Mouse (Mus musculus): Measurements from ENCODE around the gene Ankrd24. TPM values are rescaled to one million over a fixed set of nuclear protein-coding genes. Genes with fewer than 3 reads are reported as not detected.

Gene Ankrd24
- total and polyA plus RNA-seq, 3 experiments: 9.8 to 16.3 (median 13.4) TPM

DNA sequence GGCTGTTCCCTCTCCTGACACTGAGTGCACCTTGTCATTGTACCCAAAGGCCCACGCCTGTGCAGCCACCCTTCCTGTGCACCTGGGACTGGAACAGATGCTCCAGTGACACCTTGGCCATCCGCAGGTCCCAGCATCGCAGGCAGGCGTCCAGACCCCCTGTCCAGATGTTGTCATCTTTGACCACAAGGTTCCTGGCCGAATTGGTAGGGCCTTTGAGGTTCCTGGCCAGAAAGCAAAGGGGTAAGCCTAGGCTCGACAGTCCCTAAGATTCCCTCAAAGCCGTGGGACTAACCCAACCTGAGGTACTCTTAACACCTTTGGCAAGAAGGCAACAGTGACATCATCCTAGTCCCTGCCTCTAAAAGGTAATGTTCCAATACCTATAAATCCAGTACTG, 35.7 kb upstream of the Ankrd24 start:
- H3K9me3 ChIP-seq (replicated peaks): no peaks in the 10 kb centered on the region
- H3K27me3 ChIP-seq (ENCODE audit: insufficient read depth, low read length): peaks cover 89% of the 10 kb centered on the region
- H3K4me3 ChIP-seq (ENCODE audit: low read depth, low read length): no peak overlapping the region
- peaks cover 32% of the 10 kb centered on the region for H3K4me1 ChIP-seq (ENCODE audit: insufficient read depth, low read depth, low read length)
- ATAC-seq (ENCODE audit: extremely low read depth, insufficient number of reproducible peaks, low FRiP score, poor library complexity, severe bottlenecking): no peak
- DNase-seq (ENCODE audit: low spot score): no peak
- TF ChIP-seq POLR2AphosphoS5 (IDR thresholded peaks at IDR 0.05; ENCODE audit: insufficient replicate concordance, low read depth, low read length) (no peak), GATA1 (IDR thresholded peaks at IDR 0.05; ENCODE audit: borderline replicate concordance, low read length) (no peak), TAL1 (conservative IDR thresholded peaks at IDR 0.05; ENCODE audit: low read depth, low read length) (no peak), CTCF (IDR thresholded peaks at IDR 0.05; ENCODE audit: low read depth, low read length) (no peak), GATA2 (IDR thresholded peaks at IDR 0.05; ENCODE audit: borderline replicate concordance, low read depth, low read length) (no peak)
- H3K36me3 ChIP-seq (replicated peaks): peaks cover 6% of the 10 kb centered on the region

DNA sequence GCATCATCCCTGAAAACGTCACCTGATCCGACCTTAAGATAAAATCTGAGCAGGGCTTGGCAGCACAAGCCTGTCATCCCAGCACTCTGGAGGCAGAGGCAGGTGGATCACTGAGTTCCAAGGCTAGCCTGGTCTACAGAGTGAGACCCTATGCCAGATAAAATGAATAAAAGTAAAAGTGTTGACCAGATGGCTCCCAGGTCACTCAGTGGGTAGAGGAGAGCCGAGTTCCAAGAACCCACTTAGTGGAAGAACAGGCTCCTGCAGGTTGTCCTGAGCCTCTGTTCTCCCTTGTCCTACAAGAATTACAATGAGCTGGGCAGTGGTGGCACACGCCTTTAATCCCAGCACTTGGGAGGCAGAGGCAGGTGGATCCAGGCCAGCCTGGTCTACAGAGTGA, 35.1 kb upstream of the Ankrd24 start:
- H3K36me3 ChIP-seq (replicated peaks): peaks cover 6% of the 10 kb centered on the region
- no peaks in the 10 kb centered on the region for H3K9me3 ChIP-seq (replicated peaks)
- TF ChIP-seq CTCF (IDR thresholded peaks at IDR 0.05; ENCODE audit: low read depth, low read length) (no peak), GATA2 (IDR thresholded peaks at IDR 0.05; ENCODE audit: borderline replicate concordance, low read depth, low read length) (no peak), TAL1 (conservative IDR thresholded peaks at IDR 0.05; ENCODE audit: low read depth, low read length) (no peak), POLR2AphosphoS5 (IDR thresholded peaks at IDR 0.05; ENCODE audit: insufficient replicate concordance, low read depth, low read length) (no peak), GATA1 (IDR thresholded peaks at IDR 0.05; ENCODE audit: borderline replicate concordance, low read length) (no peak)
- DNase-seq (ENCODE audit: low spot score) (no peak), ATAC-seq (ENCODE audit: extremely low read depth, insufficient number of reproducible peaks, low FRiP score, poor library complexity, severe bottlenecking) (no peak)
- peaks cover 38% of the 10 kb centered on the region for H3K4me1 ChIP-seq (ENCODE audit: insufficient read depth, low read depth, low read length)
- peaks cover 90% of the 10 kb centered on the region for H3K27me3 ChIP-seq (ENCODE audit: insufficient read depth, low read length)
- no peak overlapping the region for H3K4me3 ChIP-seq (ENCODE audit: low read depth, low read length)

DNA sequence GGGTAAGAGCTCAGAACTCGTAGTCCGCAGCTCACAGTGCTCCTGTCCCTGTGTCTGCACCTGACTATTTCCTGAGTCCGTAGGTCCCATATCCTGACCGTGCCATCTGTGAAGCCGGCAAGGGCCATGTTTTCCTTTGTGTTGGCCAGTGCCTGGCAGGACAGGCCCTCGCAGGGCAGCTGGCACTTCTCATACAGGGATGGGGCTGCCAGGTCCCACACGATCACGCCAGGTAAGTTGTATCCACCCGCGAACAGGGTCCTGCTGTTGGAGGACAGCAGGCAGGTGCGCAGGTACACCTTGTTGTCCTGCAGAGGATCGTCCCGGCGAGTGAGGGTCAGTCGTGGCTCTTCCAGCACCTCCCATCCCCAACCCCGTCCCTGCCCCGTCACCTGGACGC, 34.4 kb upstream of the Ankrd24 start:
- no peak overlapping the region for H3K4me3 ChIP-seq (ENCODE audit: low read depth, low read length)
- DNase-seq (ENCODE audit: low spot score) (no peak), ATAC-seq (ENCODE audit: extremely low read depth, insufficient number of reproducible peaks, low FRiP score, poor library complexity, severe bottlenecking) (no peak)
- H3K4me1 ChIP-seq (ENCODE audit: insufficient read depth, low read depth, low read length): peaks cover 44% of the 10 kb centered on the region
- no peak for TF ChIP-seq GATA1 (IDR thresholded peaks at IDR 0.05; ENCODE audit: borderline replicate concordance, low read length)
- no peak for TF ChIP-seq GATA2 (IDR thresholded peaks at IDR 0.05; ENCODE audit: borderline replicate concordance, low read depth, low read length)
- no peak for TF ChIP-seq POLR2AphosphoS5 (IDR thresholded peaks at IDR 0.05; ENCODE audit: insufficient replicate concordance, low read depth, low read length)
- TF ChIP-seq TAL1 (conservative IDR thresholded peaks at IDR 0.05; ENCODE audit: low read depth, low read length): no peak
- TF ChIP-seq CTCF (IDR thresholded peaks at IDR 0.05; ENCODE audit: low read depth, low read length): no peak
- H3K36me3 ChIP-seq (replicated peaks): peaks cover 6% of the 10 kb centered on the region
- H3K9me3 ChIP-seq (replicated peaks): no peaks in the 10 kb centered on the region
- H3K27me3 ChIP-seq (ENCODE audit: insufficient read depth, low read length): peaks cover 84% of the 10 kb centered on the region

- Histone ChIP-seq H3K36me3 (replicated peaks) (peaks cover 6% of the 10 kb centered on the region), H3K9me3 (replicated peaks) (no peaks in the 10 kb centered on the region), H3K4me3 (ENCODE audit: low read depth, low read length) (no peak overlapping the region), H3K27me3 (ENCODE audit: insufficient read depth, low read length) (peaks cover 70% of the 10 kb centered on the region), H3K4me1 (ENCODE audit: insufficient read depth, low read depth, low read length) (peaks cover 56% of the 10 kb centered on the region)
- TF ChIP-seq TAL1 (conservative IDR thresholded peaks at IDR 0.05; ENCODE audit: low read depth, low read length) (no peak), CTCF (IDR thresholded peaks at IDR 0.05; ENCODE audit: low read depth, low read length) (no peak), GATA2 (IDR thresholded peaks at IDR 0.05; ENCODE audit: borderline replicate concordance, low read depth, low read length) (no peak), POLR2AphosphoS5 (IDR thresholded peaks at IDR 0.05; ENCODE audit: insufficient replicate concordance, low read depth, low read length) (no peak), GATA1 (IDR thresholded peaks at IDR 0.05; ENCODE audit: borderline replicate concordance, low read length) (no peak)
- DNase-seq (ENCODE audit: low spot score) (no peak), ATAC-seq (ENCODE audit: extremely low read depth, insufficient number of reproducible peaks, low FRiP score, poor library complexity, severe bottlenecking) (no peak)
Observed at GRCm38 (mm10) chr10:81595599-81595998, 32.7 kb upstream of the Ankrd24 start.

GRCm38 (mm10) chr10:81596611-81597010, 31.7 kb upstream of the Ankrd24 start:
- no peak for DNase-seq (ENCODE audit: low spot score)
- no peak for ATAC-seq (ENCODE audit: extremely low read depth, insufficient number of reproducible peaks, low FRiP score, poor library complexity, severe bottlenecking)
- no peak for TF ChIP-seq CTCF (IDR thresholded peaks at IDR 0.05; ENCODE audit: low read depth, low read length)
- no peak for TF ChIP-seq TAL1 (conservative IDR thresholded peaks at IDR 0.05; ENCODE audit: low read depth, low read length)
- no peak for TF ChIP-seq POLR2AphosphoS5 (IDR thresholded peaks at IDR 0.05; ENCODE audit: insufficient replicate concordance, low read depth, low read length)
- TF ChIP-seq GATA1 (IDR thresholded peaks at IDR 0.05; ENCODE audit: borderline replicate concordance, low read length): no peak
- no peak for TF ChIP-seq GATA2 (IDR thresholded peaks at IDR 0.05; ENCODE audit: borderline replicate concordance, low read depth, low read length)
- Histone ChIP-seq H3K36me3 (replicated peaks) (peaks cover 6% of the 10 kb centered on the region), H3K4me3 (ENCODE audit: low read depth, low read length) (no peak overlapping the region), H3K4me1 (ENCODE audit: insufficient read depth, low read depth, low read length) (peaks cover 66% of the 10 kb centered on the region), H3K9me3 (replicated peaks) (no peaks in the 10 kb centered on the region), H3K27me3 (ENCODE audit: insufficient read depth, low read length) (peaks cover 60% of the 10 kb centered on the region)

DNA sequence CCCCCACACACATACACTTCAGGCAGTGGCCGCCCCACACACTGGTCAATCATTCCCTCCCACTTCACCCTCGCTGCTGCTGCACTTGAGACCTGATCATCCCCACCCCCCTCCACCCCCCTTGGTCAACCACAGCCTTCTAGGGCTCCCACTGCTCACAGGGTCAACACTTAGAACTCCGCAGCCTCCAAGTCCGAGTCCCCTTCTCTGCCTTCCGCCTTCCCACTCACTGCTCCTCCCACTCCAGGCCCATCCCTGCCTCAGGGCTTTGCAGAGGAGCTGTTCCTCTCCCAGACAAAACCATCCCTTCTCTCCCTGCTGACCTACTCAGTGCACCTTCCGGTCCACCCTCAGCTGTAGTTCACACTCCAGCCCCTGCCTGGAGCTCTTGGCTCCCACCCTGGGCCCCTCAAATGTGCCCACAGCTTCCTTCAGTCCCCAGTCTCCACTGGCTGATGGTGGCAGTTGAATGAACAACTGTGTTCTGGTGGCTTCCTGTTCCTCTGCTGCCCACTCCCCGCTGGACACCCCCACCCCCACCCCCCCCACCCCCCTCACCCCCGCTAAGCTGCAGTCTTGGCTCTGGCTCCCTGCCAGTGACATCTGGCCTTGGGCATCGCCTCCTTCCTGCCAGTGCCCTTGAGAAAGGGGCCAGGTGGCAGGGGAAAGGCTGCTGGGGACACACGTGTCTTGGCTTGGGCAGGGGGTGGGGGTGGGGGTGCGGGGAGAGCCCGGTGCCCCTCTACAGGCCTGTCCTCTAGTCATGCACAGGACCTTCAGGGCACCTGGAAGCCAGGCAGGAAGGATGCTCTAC, 31.0 kb upstream of the Ankrd24 start:
- Histone ChIP-seq H3K36me3 (replicated peaks) (peaks cover 6% of the 10 kb centered on the region), H3K4me1 (ENCODE audit: insufficient read depth, low read depth, low read length) (peaks cover 71% of the 10 kb centered on the region), H3K9me3 (replicated peaks) (no peaks in the 10 kb centered on the region), H3K27me3 (ENCODE audit: insufficient read depth, low read length) (peaks cover 53% of the 10 kb centered on the region), H3K4me3 (ENCODE audit: low read depth, low read length) (peak overlapping the region; percentile 30; the same call in 1 of the 2 replicates)
- ATAC-seq (ENCODE audit: extremely low read depth, insufficient number of reproducible peaks, low FRiP score, poor library complexity, severe bottlenecking): no peak
- no peak for DNase-seq (ENCODE audit: low spot score)
- no peak for TF ChIP-seq GATA2 (IDR thresholded peaks at IDR 0.05; ENCODE audit: borderline replicate concordance, low read depth, low read length)
- TF ChIP-seq GATA1 (IDR thresholded peaks at IDR 0.05; ENCODE audit: borderline replicate concordance, low read length): no peak
- no peak for TF ChIP-seq CTCF (IDR thresholded peaks at IDR 0.05; ENCODE audit: low read depth, low read length)
- no peak for TF ChIP-seq TAL1 (conservative IDR thresholded peaks at IDR 0.05; ENCODE audit: low read depth, low read length)
- no peak for TF ChIP-seq POLR2AphosphoS5 (IDR thresholded peaks at IDR 0.05; ENCODE audit: insufficient replicate concordance, low read depth, low read length)

Data from G1E (cell line).